Mouse (Mus musculus): ENCODE results near the gene Cfap157. TPM values are rescaled to one million over a fixed set of nuclear protein-coding genes. Genes with fewer than 3 reads are reported as not detected.

Cfap157 gene
- polyA plus RNA-seq (2012; rRNA removed) = 0.39 and 0.77 TPM in 2 replicates

GRCm38 (mm10) chr2:32784048-32784681 is at the start of gene Cfap157:
TSS of gene Cfap157 (minus strand) at chr2:32784428.
- no peak for DNase-seq (ENCODE audit: low read depth)

GRCm38 (mm10) chr2:32828979-32829676 is 44.9 kb upstream of the Cfap157 start:
- DNase-seq (ENCODE audit: low read depth) = no peak

GRCm38 (mm10) chr2:32825796-32826195 is 41.6 kb upstream of the Cfap157 start:
- no peak for DNase-seq (ENCODE audit: low read depth)

- DNase-seq (ENCODE audit: low read depth) = no peak
Measured at GRCm38 (mm10) chr2:32824778-32825177, 40.5 kb upstream of the Cfap157 start.

GRCm38 (mm10) chr2:32824181-32824580 is 40.0 kb upstream of the Cfap157 start:
- no peak for DNase-seq (ENCODE audit: low read depth)

DNA sequence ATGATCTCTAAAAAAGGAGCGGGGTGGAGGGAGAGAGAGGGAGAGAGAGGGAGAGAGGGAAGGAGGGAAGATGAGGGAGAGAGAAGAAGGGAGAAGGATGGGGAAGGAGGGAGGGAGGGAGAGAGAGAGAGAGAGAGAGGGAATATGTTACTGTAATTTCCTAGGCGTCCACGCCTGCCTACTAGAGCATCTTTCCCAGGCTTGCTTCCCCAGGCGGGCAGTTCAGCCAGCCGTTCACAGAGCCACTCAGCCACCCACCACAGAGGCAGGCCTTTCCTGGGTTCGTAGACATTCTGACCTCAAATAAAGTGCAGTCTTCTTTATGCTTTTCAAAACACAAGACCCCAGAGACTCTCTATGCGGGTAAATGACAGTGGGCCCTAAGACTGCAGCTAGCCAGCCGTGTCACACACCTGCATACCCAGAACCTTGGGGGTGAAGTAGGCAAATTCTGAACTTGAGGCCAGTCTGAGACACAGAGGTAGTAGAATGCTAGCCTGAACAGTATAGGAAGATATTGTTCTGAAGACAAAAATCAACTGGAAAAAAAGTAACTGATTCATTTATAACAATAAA is 39.4 kb upstream of the Cfap157 start:
- no peak for DNase-seq (ENCODE audit: low read depth)

DNA sequence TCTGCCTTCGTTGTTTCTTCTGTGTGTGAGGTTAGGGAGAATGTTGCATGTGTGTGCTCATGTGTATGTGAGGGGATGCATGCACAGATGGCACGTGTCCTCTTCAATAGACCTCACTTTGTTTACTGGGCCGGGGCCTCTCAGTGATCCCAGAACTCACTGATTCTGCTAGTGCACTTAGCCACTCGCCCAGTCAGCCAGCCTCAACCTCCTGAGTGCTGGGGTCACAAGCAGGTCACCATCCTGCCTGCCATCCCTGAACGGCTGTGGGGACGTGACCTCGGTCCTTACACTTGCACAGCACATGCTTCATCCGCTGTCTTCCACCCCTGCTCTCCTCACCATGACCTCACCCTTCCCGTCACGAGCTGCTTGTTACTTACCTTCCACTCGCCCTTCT is 38.9 kb upstream of the Cfap157 start:
- DNase-seq (ENCODE audit: low read depth) = no peak

DNA sequence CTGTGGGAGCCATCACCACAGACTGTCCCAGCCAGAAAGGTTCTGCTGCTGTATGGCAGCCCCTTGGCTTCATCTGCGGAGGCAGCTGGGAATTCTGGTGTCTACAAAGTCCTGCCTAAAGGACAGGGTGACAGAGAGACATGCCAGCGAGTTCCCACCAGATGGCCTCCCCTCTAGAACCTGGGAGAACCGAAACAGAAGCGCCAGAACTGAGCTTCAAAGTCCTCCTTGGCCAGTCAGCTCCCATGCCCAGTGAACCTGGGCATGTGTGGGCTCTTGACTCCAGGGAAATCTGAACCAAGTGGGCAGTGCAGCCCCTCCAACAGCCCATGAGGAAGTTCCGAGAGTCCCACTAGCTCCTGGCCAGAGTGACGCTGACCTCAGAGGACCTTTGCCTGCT is 38.4 kb upstream of the Cfap157 start:
- no peak for DNase-seq (ENCODE audit: low read depth)

- no peak for DNase-seq (ENCODE audit: low read depth)
Measured at GRCm38 (mm10) chr2:32821041-32821802, 37.0 kb upstream of the Cfap157 start.

- DNase-seq (ENCODE audit: low read depth) = no peak
Measured at GRCm38 (mm10) chr2:32818208-32818607, 34.0 kb upstream of the Cfap157 start.

DNA sequence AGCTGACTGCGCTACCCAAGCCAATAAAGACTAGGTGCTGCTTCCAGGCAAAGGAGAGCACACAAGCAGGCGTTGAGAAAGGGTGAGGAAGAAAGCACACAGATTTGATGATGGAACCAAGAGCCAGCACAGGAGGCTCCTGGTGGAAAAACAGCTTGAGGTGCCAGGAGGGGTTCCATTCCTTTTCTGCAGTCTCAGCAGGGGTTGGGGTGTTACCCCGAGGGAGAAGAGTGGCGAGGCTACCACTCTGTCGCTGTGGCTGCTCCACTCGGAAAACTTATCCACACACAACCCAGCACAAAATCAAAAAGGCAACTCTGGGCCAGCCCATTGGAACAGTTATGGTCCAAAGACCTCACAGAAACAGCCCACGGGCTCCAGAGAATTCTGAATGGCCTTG is 33.4 kb upstream of the Cfap157 start:
- no peak for DNase-seq (ENCODE audit: low read depth)

- no peak for DNase-seq (ENCODE audit: low read depth)
Measured at GRCm38 (mm10) chr2:32816946-32817581, 32.8 kb upstream of the Cfap157 start.

GRCm38 (mm10) chr2:32816497-32816896 is 32.3 kb upstream of the Cfap157 start:
- DNase-seq (ENCODE audit: low read depth) = no peak

DNA sequence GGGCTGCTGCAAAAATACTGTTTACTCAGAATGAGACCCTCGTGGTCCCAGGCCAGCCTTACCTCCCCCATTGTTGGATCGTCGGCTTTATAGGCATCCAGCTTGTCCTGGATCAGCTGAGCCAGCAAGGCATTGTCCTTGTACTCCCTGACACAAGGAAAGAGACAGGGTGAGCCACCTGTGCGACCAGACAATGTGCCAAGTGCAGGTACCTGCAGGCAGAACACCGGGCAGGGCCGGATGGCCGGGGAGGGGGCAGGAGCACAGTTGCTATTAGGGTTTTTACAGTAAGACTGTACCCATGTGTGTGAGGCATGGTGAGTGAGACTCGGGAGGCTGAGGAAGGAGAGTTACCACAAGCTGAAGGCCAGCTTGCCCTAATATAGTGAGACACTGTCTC is 27.7 kb upstream of the Cfap157 start:
- DNase-seq (ENCODE audit: low read depth) = no peak

DNA sequence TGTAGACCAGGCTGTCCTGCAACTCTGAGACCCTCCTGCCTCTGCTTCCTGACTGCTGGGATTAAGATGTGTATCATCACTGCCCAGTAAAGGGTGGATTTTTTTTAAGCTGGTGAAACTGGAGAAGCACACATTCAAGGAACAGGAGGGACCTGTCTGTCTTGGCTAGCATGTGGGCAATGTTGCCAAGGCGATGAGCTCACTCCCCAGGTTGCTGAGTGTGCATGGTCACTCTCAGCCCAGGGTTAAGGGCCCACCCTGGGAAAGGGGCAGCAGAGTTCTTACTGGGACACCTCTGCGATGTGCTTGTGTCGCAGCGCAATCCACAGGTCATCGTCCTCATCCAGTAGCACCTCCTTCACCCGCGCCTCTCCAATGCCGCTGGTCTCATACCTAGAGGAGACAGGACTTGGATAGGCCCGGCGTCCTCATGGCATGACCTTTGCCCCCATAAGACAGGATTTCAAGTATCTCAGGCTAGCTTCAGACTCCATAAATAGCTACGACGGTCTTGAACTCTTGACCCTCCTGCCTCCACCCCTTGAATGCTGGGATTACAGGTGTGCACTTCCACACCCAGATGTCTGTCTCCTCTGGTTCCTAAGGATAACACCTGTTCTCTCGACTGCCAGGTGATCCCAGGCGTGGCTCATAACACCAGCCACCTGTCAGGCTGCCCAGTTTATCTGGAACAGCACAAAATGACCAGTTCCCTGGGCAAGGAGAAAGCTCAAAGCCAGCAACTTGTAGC is 24.8 kb upstream of the Cfap157 start:
- DNase-seq (ENCODE audit: low read depth) = no peak

GRCm38 (mm10) chr2:32798251-32798962 is 14.2 kb upstream of the Cfap157 start:
- no peak for DNase-seq (ENCODE audit: low read depth)

- no peak for DNase-seq (ENCODE audit: low read depth)
Measured at GRCm38 (mm10) chr2:32795748-32796418, 11.7 kb upstream of the Cfap157 start.

DNA sequence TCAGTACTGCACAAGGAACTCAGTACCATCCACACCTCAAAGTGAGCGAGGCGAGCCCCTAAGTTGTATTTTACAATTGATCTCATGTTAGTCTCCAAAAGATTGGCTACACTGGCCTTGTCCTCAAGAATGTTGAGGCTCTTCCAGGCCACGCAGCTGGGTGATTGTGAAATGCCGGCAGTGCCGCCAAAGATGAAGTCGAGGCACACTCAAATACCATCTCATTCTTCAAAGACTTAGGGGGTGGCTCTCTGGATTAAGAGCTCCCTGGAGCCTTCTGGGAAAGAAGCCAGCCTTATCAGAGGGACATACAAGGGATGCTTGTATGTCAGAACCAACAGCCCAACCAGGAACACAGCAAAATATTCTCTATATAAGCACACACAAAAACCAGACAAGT is 7.1 kb upstream of the Cfap157 start:
- DNase-seq (ENCODE audit: low read depth) = no peak

DNA sequence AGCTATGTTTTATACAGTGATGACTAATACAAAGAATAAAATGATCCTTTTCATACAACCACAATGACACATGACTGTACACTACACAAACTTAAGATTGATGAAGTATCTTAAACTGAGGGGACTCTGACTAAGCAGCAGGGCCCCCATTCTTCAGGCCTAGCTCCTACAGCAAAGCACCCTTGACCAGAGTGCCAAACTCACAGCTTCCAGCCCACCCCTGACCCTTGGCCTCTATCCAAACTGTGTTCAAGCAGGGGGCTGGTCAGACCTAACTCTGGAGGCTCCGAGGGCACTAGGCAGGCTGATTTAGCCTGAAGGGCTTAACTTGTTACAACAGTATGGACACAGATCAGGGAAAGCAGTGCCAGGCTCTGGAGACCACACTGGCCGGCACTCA is 4.4 kb upstream of the Cfap157 start:
- DNase-seq (ENCODE audit: low read depth) = no peak

DNA sequence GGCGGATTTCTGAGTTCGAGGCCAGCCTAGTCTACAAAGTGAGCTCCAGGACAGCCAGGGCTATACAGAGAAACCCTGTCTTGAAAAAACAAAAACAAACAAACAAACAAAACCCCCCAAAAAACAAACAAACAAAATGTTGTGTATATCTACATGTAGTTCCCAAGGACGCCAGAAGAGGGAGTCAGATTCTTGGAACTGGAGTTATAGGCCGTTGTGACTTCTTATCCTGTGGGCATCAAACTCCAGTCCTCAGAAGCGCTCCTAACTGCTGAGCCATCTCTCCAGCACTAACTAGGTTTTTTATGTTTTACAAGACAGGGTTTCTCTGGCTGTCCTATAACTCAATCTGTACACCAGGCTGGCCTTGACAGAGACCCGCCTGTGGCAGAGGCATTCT is 2.9 kb upstream of the Cfap157 start:
- DNase-seq (ENCODE audit: low read depth) = no peak

Data from gonadal fat pad, adult 2 months (tissue).